Mouse (Mus musculus): ENCODE data around the gene BC067074. TPM values are rescaled to one million over a fixed set of nuclear protein-coding genes. Genes with fewer than 3 reads are reported as not detected.
A peak's percentile ranks its signal among the peaks of the same experiment; 100 is the strongest.

The BC067074 gene
- polyA plus RNA-seq, 1 experiment from 2014 or later, result 6.0 TPM

- H3K9me3 ChIP-seq (ENCODE audit: control insufficient read depth, low read depth, low read length), result no peaks in the 10 kb centered on the region
- no peak overlapping the region for H3K4me3 ChIP-seq (ENCODE audit: low read depth, low read length)
- no peak overlapping the region for H3K27ac ChIP-seq (ENCODE audit: low read length)
- ATAC-seq (ENCODE audit: insufficient number of reproducible peaks, insufficient read depth, low FRiP score, low read depth), result no peak
- no peaks in the 10 kb centered on the region for H3K36me3 ChIP-seq (ENCODE audit: control insufficient read depth, insufficient read depth, low read length)
- no peaks in the 10 kb centered on the region for H3K27me3 ChIP-seq (ENCODE audit: control insufficient read depth, insufficient read depth, low read length)
- 80% methylated on average over 3 of the region's 3 CpGs for WGBS
- no peak overlapping the region for H3K4me2 ChIP-seq (replicated peaks; ENCODE audit: low read depth, low read length)
- no peak overlapping the region for H3K9ac ChIP-seq (replicated peaks; ENCODE audit: low read depth, low read length)
- no peaks in the 10 kb centered on the region for H3K4me1 ChIP-seq (ENCODE audit: control insufficient read depth, insufficient read depth, low read length)
These were observed 25.8 kb upstream of the BC067074 start for GRCm38 (mm10) chr13:113267204-113267603.

GRCm38 (mm10) chr13:113269777-113270776, 22.9 kb upstream of the BC067074 start:
- 57% methylated on average over 18 of the region's 18 CpGs for WGBS

GRCm38 (mm10) chr13:113271189-113271588, 21.8 kb upstream of the BC067074 start:
- no peaks in the 10 kb centered on the region for H3K36me3 ChIP-seq (ENCODE audit: control insufficient read depth, insufficient read depth, low read length)
- no peak overlapping the region for H3K4me3 ChIP-seq (ENCODE audit: low read depth, low read length)
- WGBS, result 87% methylated on average over 8 of the region's 8 CpGs
- H3K9me3 ChIP-seq (ENCODE audit: control insufficient read depth, low read depth, low read length), result no peaks in the 10 kb centered on the region
- H3K4me2 ChIP-seq (replicated peaks; ENCODE audit: low read depth, low read length), result no peak overlapping the region
- H3K9ac ChIP-seq (replicated peaks; ENCODE audit: low read depth, low read length), result no peak overlapping the region
- H3K27ac ChIP-seq (ENCODE audit: low read length), result no peak overlapping the region
- H3K4me1 ChIP-seq (ENCODE audit: control insufficient read depth, insufficient read depth, low read length), result no peaks in the 10 kb centered on the region
- ATAC-seq (ENCODE audit: insufficient number of reproducible peaks, insufficient read depth, low FRiP score, low read depth), result no peak
- H3K27me3 ChIP-seq (ENCODE audit: control insufficient read depth, insufficient read depth, low read length), result no peaks in the 10 kb centered on the region

More at GRCm38 (mm10) chr13:113269777-113270776, 22.9 kb upstream of the BC067074 start:
- Histone ChIP-seq H3K36me3 (ENCODE audit: control insufficient read depth, insufficient read depth, low read length) (no peaks in the 10 kb centered on the region), H3K4me1 (ENCODE audit: control insufficient read depth, insufficient read depth, low read length) (no peaks in the 10 kb centered on the region), H3K27me3 (ENCODE audit: control insufficient read depth, insufficient read depth, low read length) (no peaks in the 10 kb centered on the region), H3K27ac (ENCODE audit: low read length) (no peak overlapping the region), H3K4me3 (ENCODE audit: low read depth, low read length) (no peak overlapping the region), H3K9ac (replicated peaks; ENCODE audit: low read depth, low read length) (no peak overlapping the region), H3K4me2 (replicated peaks; ENCODE audit: low read depth, low read length) (no peak overlapping the region), H3K9me3 (ENCODE audit: control insufficient read depth, low read depth, low read length) (no peaks in the 10 kb centered on the region)
- peak; percentile 65; the same call in 1 of the 2 replicates for ATAC-seq (ENCODE audit: insufficient number of reproducible peaks, insufficient read depth, low FRiP score, low read depth)

GRCm38 (mm10) chr13:113287141-113287540, 5.8 kb upstream of the BC067074 start:
- Histone ChIP-seq H3K27me3 (ENCODE audit: control insufficient read depth, insufficient read depth, low read length) (no peaks in the 10 kb centered on the region), H3K4me1 (ENCODE audit: control insufficient read depth, insufficient read depth, low read length) (no peaks in the 10 kb centered on the region), H3K27ac (ENCODE audit: low read length) (no peak overlapping the region), H3K4me2 (replicated peaks; ENCODE audit: low read depth, low read length) (no peak overlapping the region), H3K9ac (replicated peaks; ENCODE audit: low read depth, low read length) (no peak overlapping the region), H3K9me3 (ENCODE audit: control insufficient read depth, low read depth, low read length) (no peaks in the 10 kb centered on the region), H3K4me3 (ENCODE audit: low read depth, low read length) (no peak overlapping the region), H3K36me3 (ENCODE audit: control insufficient read depth, insufficient read depth, low read length) (no peaks in the 10 kb centered on the region)
- ATAC-seq (ENCODE audit: insufficient number of reproducible peaks, insufficient read depth, low FRiP score, low read depth), result no peak
- whole genome bisulfite sequencing, result 81% methylated on average over 7 of the region's 7 CpGs

GRCm38 (mm10) chr13:113288210-113289197, 4.5 kb upstream of the BC067074 start:
- Histone ChIP-seq H3K4me2 (replicated peaks; ENCODE audit: low read depth, low read length) (no peak overlapping the region), H3K4me1 (ENCODE audit: control insufficient read depth, insufficient read depth, low read length) (no peaks in the 10 kb centered on the region), H3K27ac (ENCODE audit: low read length) (no peak overlapping the region), H3K9me3 (ENCODE audit: control insufficient read depth, low read depth, low read length) (no peaks in the 10 kb centered on the region), H3K4me3 (ENCODE audit: low read depth, low read length) (no peak overlapping the region), H3K9ac (replicated peaks; ENCODE audit: low read depth, low read length) (no peak overlapping the region), H3K27me3 (ENCODE audit: control insufficient read depth, insufficient read depth, low read length) (no peaks in the 10 kb centered on the region), H3K36me3 (ENCODE audit: control insufficient read depth, insufficient read depth, low read length) (no peaks in the 10 kb centered on the region)
- WGBS, result 82% methylated on average over 7 of the region's 7 CpGs
- no peak for ATAC-seq (ENCODE audit: insufficient number of reproducible peaks, insufficient read depth, low FRiP score, low read depth)

GRCm38 (mm10) chr13:113289760-113290159, 3.2 kb upstream of the BC067074 start:
- H3K4me3 ChIP-seq (ENCODE audit: low read depth, low read length), result no peak overlapping the region
- H3K9me3 ChIP-seq (ENCODE audit: control insufficient read depth, low read depth, low read length), result no peaks in the 10 kb centered on the region
- no peak overlapping the region for H3K27ac ChIP-seq (ENCODE audit: low read length)
- H3K4me2 ChIP-seq (replicated peaks; ENCODE audit: low read depth, low read length), result no peak overlapping the region
- ATAC-seq (ENCODE audit: insufficient number of reproducible peaks, insufficient read depth, low FRiP score, low read depth), result no peak
- no peaks in the 10 kb centered on the region; the same call in 1 of the 2 replicates for H3K4me1 ChIP-seq (ENCODE audit: control insufficient read depth, insufficient read depth, low read length)
- no peak overlapping the region for H3K9ac ChIP-seq (replicated peaks; ENCODE audit: low read depth, low read length)
- no peaks in the 10 kb centered on the region for H3K36me3 ChIP-seq (ENCODE audit: control insufficient read depth, insufficient read depth, low read length)
- H3K27me3 ChIP-seq (ENCODE audit: control insufficient read depth, insufficient read depth, low read length), result no peaks in the 10 kb centered on the region
- 84% methylated on average over 4 of the region's 4 CpGs for WGBS

GRCm38 (mm10) chr13:113292001-113292400, 958 bp upstream of the BC067074 start:
- no peak overlapping the region for H3K9ac ChIP-seq (replicated peaks; ENCODE audit: low read depth, low read length)
- no peaks in the 10 kb centered on the region for H3K27me3 ChIP-seq (ENCODE audit: control insufficient read depth, insufficient read depth, low read length)
- H3K36me3 ChIP-seq (ENCODE audit: control insufficient read depth, insufficient read depth, low read length), result no peaks in the 10 kb centered on the region
- WGBS, result 91% methylated on average over 8 of the region's 8 CpGs
- no peaks in the 10 kb centered on the region; the same call in 1 of the 2 replicates for H3K4me1 ChIP-seq (ENCODE audit: control insufficient read depth, insufficient read depth, low read length)
- H3K4me2 ChIP-seq (replicated peaks; ENCODE audit: low read depth, low read length), result no peak overlapping the region
- H3K4me3 ChIP-seq (ENCODE audit: low read depth, low read length), result no peak overlapping the region
- no peaks in the 10 kb centered on the region for H3K9me3 ChIP-seq (ENCODE audit: control insufficient read depth, low read depth, low read length)
- no peak for ATAC-seq (ENCODE audit: insufficient number of reproducible peaks, insufficient read depth, low FRiP score, low read depth)
- H3K27ac ChIP-seq (ENCODE audit: low read length), result no peak overlapping the region

Measured in stomach, embryonic 14.5 days (tissue).